25 mouse cellular contexts compared by ENCODE assay signal in the genomic region with DNA sequence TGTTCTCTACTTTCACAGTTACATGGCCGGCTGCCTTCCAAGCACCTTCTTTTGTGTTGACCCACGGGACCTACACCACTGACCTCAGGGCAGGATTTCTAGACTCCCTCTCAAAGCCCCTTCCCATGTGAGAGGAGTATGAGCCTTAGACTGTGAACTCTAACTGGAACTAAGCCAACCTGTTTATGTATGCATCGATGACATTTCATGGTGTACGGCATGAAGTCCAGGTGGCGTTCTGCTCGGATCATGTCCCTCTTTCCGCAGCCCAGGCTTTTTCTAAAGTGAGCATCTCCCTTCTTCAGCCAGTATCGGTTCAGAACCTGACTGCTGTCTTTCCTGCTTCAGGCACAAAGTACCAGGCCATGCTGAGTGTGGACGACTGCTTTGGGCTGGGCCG. TPM values are rescaled to one million over a fixed set of nuclear protein-coding genes. Genes with fewer than 3 reads are reported as not detected.
"Had no signal": no experiment of that assay in that cellular context is flagged by ENCODE, and none has a peak within 500 bp of the region (broad histone marks: within the 10 kb centered on the region; RNA-seq: fewer than 3 reads in every experiment).

No protein-coding gene starts in this region.

- DNase-seq: gastrocnemius, postnatal 10 days; gastrocnemius, postnatal 25 days; heart, postnatal 10 days; heart, postnatal 4 days; kidney, adult 18-20 months; kidney, adult 8-10 months; kidney, postnatal 14 days; kidney, postnatal 4 days; liver; liver, embryonic 13.5 days had no signal

- H3K4me2 ChIP-seq: heart, embryonic 12.5 days; hindbrain, embryonic 12.5 days; hindbrain, embryonic 14.5 days; intestine, embryonic 15.5 days; limb, embryonic 12.5 days; liver, embryonic 11.5 days; liver, embryonic 13.5 days had no signal

- ATAC-seq: inflammation-experienced regulatory T-cells, adult 6 months; intestine, embryonic 15.5 days; intestine, postnatal 0 days had no signal

- H3K27ac ChIP-seq: hindbrain, embryonic 10.5 days; hindbrain, embryonic 12.5 days; hindbrain, embryonic 14.5 days; intestine, embryonic 15.5 days; layer of hippocampus, adult 2 months; left cerebral cortex, adult 2 months; limb, embryonic 10.5 days; limb, embryonic 12.5 days; liver, embryonic 13.5 days had no signal

- H3K9ac ChIP-seq: heart, embryonic 12.5 days; hindbrain, embryonic 12.5 days; hindbrain, embryonic 14.5 days; intestine, embryonic 15.5 days; limb, embryonic 12.5 days; liver, embryonic 13.5 days had no signal

- H3K27me3 ChIP-seq: heart, embryonic 12.5 days; hindbrain, embryonic 12.5 days; intestine, embryonic 15.5 days; limb, embryonic 12.5 days had no signal

- H3K9me3 ChIP-seq: heart, embryonic 10.5 days; heart, embryonic 12.5 days; hindbrain, embryonic 10.5 days; hindbrain, embryonic 12.5 days; intestine, embryonic 15.5 days; limb, embryonic 10.5 days; limb, embryonic 12.5 days; liver, embryonic 13.5 days had no signal

- H3K4me3 ChIP-seq: gastrocnemius, adult 2 months; heart, embryonic 10.5 days; heart, embryonic 12.5 days; hindbrain, embryonic 10.5 days; hindbrain, embryonic 12.5 days; intestine, embryonic 15.5 days; layer of hippocampus, adult 2 months; left cerebral cortex, adult 2 months; limb, embryonic 10.5 days; limb, embryonic 12.5 days; liver, embryonic 13.5 days had no signal

RNA-seq across cellular contexts. Expression of gene P4ha2, which starts 17.2 kb away (rescaled TPM):
- total RNA-seq: granulocyte monocyte progenitor cell, adult 5-6 weeks had no signal
- polyA plus RNA-seq: inflammation-experienced regulatory T-cells, adult 6 months had no signal
